Mouse (Mus musculus) layer of hippocampus, postnatal 36 days (tissue): ENCODE data around the gene 4930523C07Rik. TPM values are rescaled to one million over a fixed set of nuclear protein-coding genes. Genes with fewer than 3 reads are reported as not detected.

Experiments used
- DNase-seq, 2 experiments: peaks; one replicate each; pipeline ENCODE4 v3.0.0; 2022
- total RNA-seq, 2 experiments: library from RNA; stranded (reverse); gene quantifications; 2 replicates each; pipeline ENCODE4 v1.2.3; 2021

Gene 4930523C07Rik
- total RNA-seq, 2 experiments from 2014 or later: 2.4 to 3.5 TPM

GRCm38 (mm10) chr1:160100996-160101395 is 56.8 kb downstream of the 4930523C07Rik start:
- DNase-seq: peak; percentile 27 to 29

- DNase-seq: no peak
Observed at GRCm38 (mm10) chr1:160105426-160105825, 61.2 kb downstream of the 4930523C07Rik start.

GRCm38 (mm10) chr1:160108604-160109003 is 64.4 kb downstream of the 4930523C07Rik start:
- DNase-seq: no peak

- no peak for DNase-seq
Observed at GRCm38 (mm10) chr1:160123957-160124356, 79.8 kb downstream of the 4930523C07Rik start.

Other genes with a start within 250 kb of the 4930523C07Rik start
- under 1 TPM; 0.08 to 0.10 TPM for gene Tnn, start 109.2 kb downstream of the 4930523C07Rik start, total RNA-seq
- 10 to 100 TPM; 62.8 to 76.7 TPM for gene Mrps14, start 150.8 kb downstream of the 4930523C07Rik start, total RNA-seq
- 10 to 100 TPM; 95.8 to 98.7 TPM for gene Cacybp, start 168.5 kb downstream of the 4930523C07Rik start, total RNA-seq